Mouse (Mus musculus): Measurements from ENCODE around the gene Plac1.

Plac1 gene

DNA sequence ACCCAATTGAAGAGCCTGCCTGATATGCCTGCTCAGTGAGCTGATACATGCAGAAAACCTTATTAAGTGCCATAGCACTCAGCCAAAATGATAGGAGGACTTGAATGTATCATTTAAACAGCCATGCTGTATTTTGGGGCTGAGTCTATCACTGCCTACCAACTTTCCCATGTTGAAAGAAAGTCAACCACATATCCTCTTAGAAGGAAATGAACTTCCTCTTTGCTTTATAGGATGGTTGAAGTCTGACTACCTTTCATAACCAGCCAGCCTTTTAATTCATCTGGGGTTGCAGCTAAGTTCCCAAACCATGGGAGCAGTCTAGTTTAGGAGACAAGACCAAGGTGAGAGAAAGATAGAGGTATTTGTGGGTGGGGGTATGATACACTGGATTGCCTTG, 121.9 kb downstream of the Plac1 start:
- intact Hi-C loops (cut with DNase I) = no loop called here

DNA sequence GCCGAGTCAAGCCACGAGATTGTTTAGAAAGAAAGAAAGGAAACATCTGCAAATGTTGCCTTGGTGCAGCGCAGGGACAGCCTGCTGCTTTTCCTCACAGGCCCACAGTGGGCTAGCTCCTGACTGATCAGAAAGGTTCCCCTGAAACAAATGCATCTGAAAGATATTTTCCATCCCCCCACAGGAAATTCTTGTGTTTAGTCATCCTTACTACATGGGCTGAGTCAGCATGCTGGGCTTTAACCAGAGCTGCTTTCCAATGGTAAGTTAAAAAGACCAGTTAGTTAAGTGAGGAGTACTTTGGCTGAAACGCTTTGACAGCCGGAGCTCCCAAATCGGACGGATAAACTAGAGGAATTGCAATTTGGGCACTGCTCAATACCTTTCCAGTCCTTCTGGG, 124.9 kb downstream of the Plac1 start:
- intact Hi-C loops (cut with DNase I) = no loop called here

DNA sequence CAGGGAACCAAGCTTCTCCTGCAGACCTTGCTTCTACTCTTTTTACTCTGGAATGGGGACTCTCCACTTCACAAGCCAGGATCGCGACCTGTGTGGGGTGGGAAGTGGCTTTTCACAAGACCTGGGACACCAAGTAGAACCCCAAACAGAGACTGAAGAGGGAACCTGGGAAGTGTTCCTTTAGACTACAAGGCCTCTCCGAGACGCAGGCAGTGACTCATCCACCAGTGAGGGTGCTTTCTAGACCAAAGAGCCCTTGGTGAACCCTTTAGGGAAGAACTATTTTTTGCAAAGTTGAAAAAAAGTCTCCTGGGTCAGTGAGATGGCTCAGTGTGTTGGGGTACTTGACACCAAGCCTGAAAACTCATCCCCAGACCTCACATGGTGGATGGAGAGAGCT, 129.8 kb downstream of the Plac1 start:
- intact Hi-C loops (cut with DNase I) = no loop called here

GRCm38 (mm10) chrX:53107127-53107526, 132.8 kb downstream of the Plac1 start:
- intact Hi-C loops (cut with DNase I) = no loop called here

- intact Hi-C loops (cut with DNase I) = no loop called here
These were observed 138.7 kb downstream of the Plac1 start for GRCm38 (mm10) chrX:53101165-53101564.

DNA sequence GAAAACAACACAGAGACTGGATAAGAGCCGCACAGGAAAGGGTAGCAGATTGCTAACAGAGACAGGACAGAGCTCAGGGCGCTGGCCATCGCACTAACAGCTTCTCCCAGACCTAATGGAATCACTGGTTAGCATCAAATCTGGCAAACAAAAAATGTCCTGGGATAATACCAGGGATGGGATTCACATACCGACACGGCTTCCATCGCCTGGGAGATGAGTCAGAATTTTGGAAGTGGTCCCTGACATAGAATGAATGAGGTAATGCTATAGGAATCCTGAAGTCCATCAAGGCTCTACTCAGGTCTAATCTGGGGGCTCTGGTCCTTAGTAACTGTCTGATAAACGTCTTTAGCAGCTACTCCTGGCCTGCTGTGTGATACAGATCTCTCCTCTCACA, 140.0 kb downstream of the Plac1 start:
- intact Hi-C loops (cut with DNase I) = no loop called here

- intact Hi-C loops (cut with DNase I) = no loop called here
These were observed 140.6 kb downstream of the Plac1 start for GRCm38 (mm10) chrX:53099266-53099665.

DNA sequence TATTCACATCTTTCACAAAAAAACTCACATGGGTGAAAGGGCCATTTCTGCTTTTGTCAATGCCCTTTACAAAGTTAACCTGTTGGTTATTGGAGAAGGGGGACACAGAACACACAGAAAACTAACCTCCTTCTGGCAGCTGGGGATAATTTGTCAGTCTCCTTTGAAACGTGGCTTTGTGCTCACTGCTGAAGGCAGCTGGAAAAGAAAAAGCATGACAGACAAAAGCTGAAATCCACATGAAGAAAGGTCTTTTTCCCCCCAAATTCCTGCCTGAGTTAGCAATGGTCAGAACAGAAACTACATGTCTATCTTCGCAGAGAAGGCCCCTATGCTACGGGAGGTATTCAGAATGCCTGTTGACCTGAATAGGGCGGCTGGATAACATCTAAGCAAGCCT, 141.6 kb downstream of the Plac1 start:
- intact Hi-C loops (cut with DNase I) = no loop called here

GRCm38 (mm10) chrX:53097786-53098185, 142.1 kb downstream of the Plac1 start:
- intact Hi-C loops (cut with DNase I) = no loop called here

DNA sequence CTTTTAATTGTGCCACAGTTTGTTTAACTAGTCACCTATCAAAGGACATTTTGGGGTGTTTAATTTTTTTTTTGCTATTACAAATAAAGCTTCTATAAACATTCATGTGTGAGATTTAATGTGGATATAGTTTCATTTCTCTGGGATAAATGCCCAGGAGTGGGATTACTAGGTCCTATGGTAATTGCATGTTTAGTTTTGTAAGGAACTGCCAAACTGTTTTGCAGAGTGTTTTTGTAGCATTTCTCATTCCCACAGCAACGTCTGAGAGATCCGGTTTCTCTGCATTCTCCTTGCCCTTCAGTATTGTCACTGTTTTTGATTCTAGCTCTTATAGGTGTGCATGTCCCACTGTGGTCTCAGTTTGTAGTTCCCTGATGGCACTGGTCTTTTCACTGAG, 146.5 kb downstream of the Plac1 start:
- intact Hi-C loops (cut with DNase I) = no loop called here

- intact Hi-C loops (cut with DNase I) = no loop called here
These were observed 151.1 kb downstream of the Plac1 start for GRCm38 (mm10) chrX:53088663-53089292.

DNA sequence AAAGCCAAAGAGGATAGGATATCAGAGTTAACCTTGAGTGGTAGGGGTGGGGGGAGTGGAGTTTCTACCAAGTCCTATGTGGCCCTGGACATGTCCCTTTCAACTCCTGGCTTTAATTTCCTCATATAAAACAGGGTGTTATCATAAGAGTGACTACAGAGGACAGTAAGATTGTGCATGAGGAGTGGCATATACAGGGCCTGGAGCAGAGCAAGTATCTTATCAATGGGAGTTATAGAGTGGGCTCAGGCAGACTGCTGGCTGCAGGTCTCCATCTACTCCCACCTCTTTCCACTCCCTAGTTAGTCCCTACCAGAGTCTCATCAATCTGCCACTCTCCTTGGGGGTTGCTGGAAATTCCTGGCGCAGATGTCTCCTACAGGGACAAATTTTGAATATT, 152.7 kb downstream of the Plac1 start:
- intact Hi-C loops (cut with DNase I) = no loop called here

DNA sequence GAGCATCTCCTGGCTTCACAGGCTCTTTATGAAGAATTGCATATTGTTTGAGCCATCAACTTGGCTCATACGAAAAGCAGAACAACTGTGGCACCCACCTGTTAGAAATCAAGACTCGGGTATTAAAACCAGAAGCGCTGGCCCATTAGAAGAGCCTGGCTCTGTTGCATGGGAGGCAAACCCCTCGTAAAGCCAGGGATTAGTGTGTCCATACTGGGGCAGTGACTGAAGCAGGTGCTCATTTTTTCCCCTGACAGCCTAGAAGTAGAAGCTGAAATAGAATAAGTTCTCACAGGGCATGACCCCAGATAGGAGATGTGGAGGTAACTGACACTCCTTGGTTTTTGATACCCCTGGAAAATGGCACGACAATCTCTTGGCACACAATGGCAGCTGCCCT, 154.4 kb downstream of the Plac1 start:
- intact Hi-C loops (cut with DNase I) = no loop called here

GRCm38 (mm10) chrX:53064406-53064805, 175.5 kb downstream of the Plac1 start:
- intact Hi-C loops (cut with DNase I) = no loop called here

GRCm38 (mm10) chrX:53059426-53060007, 180.4 kb downstream of the Plac1 start:
- intact Hi-C loops (cut with DNase I) = no loop called here

GRCm38 (mm10) chrX:53058459-53059280, 181.2 kb downstream of the Plac1 start:
- intact Hi-C loops (cut with DNase I) = no loop called here

GRCm38 (mm10) chrX:53057760-53058090, 182.2 kb downstream of the Plac1 start:
- intact Hi-C loops (cut with DNase I) = no loop called here

- intact Hi-C loops (cut with DNase I) = no loop called here
These were observed 182.7 kb downstream of the Plac1 start for GRCm38 (mm10) chrX:53057054-53057759.

GRCm38 (mm10) chrX:53056627-53057026, 183.3 kb downstream of the Plac1 start:
- intact Hi-C loops (cut with DNase I) = no loop called here

DNA sequence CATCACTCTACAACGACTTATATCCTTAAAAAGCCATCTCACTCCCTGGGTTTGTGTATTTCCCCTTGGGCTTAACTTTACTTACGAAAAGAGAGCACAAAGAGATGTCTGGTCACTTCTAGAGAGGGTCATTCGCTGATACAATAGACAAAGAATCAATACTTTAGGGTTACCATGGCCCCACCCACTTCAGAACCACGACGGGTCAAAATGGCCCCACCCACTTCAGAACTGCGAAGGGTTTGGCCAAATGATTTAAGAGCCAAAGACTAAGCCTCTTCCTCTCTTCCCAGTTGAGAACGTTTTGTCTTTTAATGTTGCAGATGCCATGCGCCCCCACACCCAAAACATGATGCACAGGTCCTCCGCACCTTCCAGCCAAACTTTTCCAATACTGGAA, 184.1 kb downstream of the Plac1 start:
- intact Hi-C loops (cut with DNase I) = no loop called here

GRCm38 (mm10) chrX:53053885-53054284, 186.0 kb downstream of the Plac1 start:
- intact Hi-C loops (cut with DNase I) = no loop called here
